Mouse (Mus musculus) bone marrow, adult 2 months (tissue): ENCODE measurements at regions not wholly inside any gene's neighbourhood (a gene's known extent, or its start where the extent isn't known, plus 50 kb on each side); places are given as distances from the start of the nearest gene placed in this dataset.

Experiments used
- CTCF ChIP-seq: fragments of 200-500 bp; IDR thresholded peaks from 2 replicates; pipeline ENCODE4 v1.5.1; 2011; ENCODE audit warnings: low read length, control low read depth; ENCODE audit not compliant: control insufficient read depth, insufficient read depth
- POLR2A ChIP-seq: fragments of 200-500 bp; IDR thresholded peaks from 2 replicates; pipeline ENCODE4 v1.6.1; 2011; ENCODE audit warnings: low read depth, mild to moderate bottlenecking, control low read depth, low read length, borderline replicate concordance; ENCODE audit not compliant: control insufficient read depth

- TF ChIP-seq CTCF (no peak), POLR2A (no peak)
Observed at GRCm38 (mm10) chr12:73473111-73473510, 73.1 kb downstream of the Tmem30b start.
